Mouse (Mus musculus) intestine, embryonic 14.5 days (tissue): ENCODE measurements around the gene Ercc6l. TPM values are rescaled to one million over a fixed set of nuclear protein-coding genes. Genes with fewer than 3 reads are reported as not detected.

ENCODE experiments used
- polyA plus RNA-seq: library from polyadenylated mRNA; unstranded; fragments of >200 nt; fragmentation: Nextera tagmentation; extraction: Ambion mirVana; gene quantifications from 2 replicates; pipeline ENCODE4 v1.2.1, GENCODE M21; 2014

Gene Ercc6l
- polyA plus RNA-seq, 1 experiment from 2014 or later = 14.6 TPM

Other genes starting within 250 kb of the Ercc6l start
- 1.9 and 2.2 TPM in 2 replicates for gene Rtl5, start 85.8 kb downstream of the Ercc6l start, polyA plus RNA-seq
- gene Pin4, start 37.6 kb downstream of the Ercc6l start, polyA plus RNA-seq = 66.3 and 75.6 TPM in 2 replicates
- gene Rps4x, start 32.3 kb upstream of the Ercc6l start, polyA plus RNA-seq = 1,024 and 1,040 TPM in 2 replicates
- 4.9 and 5.6 TPM in 2 replicates for gene Cited1, start 95.1 kb upstream of the Ercc6l start, polyA plus RNA-seq